Mouse (Mus musculus) liver, embryonic 12.5 days (tissue): ENCODE data around the gene Espn. TPM values are rescaled to one million over a fixed set of nuclear protein-coding genes. Genes with fewer than 3 reads are reported as not detected.

ENCODE experiments used
- ATAC-seq: fragments of 200-750 bp; cut with Nextera tagmentation; 2 replicates; pipeline ENCODE4 v1.8.0; 2017; ENCODE audit warnings: moderate number of reproducible peaks, mild to moderate bottlenecking, moderate library complexity
- H3K27ac ChIP-seq: fragments of 300-500 bp; sonication (generic); 2 replicates; pipeline ENCODE4 v1.5.1; 2016; ENCODE audit warnings: mild to moderate bottlenecking
- H3K27me3 ChIP-seq: fragments of 300-500 bp; sonication (generic); replicated peaks from 2 replicates; pipeline ENCODE4 v1.6.1; 2016; ENCODE audit warnings: mild to moderate bottlenecking, moderate library complexity
- H3K36me3 ChIP-seq: fragments of 300-500 bp; sonication (generic); 2 replicates; pipeline ENCODE4 v1.6.1; 2016; ENCODE audit warnings: mild to moderate bottlenecking, moderate library complexity
- H3K4me1 ChIP-seq: fragments of 300-500 bp; sonication (generic); 2 replicates; pipeline ENCODE4 v1.6.1; 2016
- H3K4me2 ChIP-seq: fragments of 300-500 bp; sonication (generic); 2 replicates; pipeline ENCODE4 v1.6.1; 2016; ENCODE audit warnings: mild to moderate bottlenecking, moderate library complexity
- H3K4me3 ChIP-seq: fragments of 300-500 bp; sonication (generic); 2 replicates; pipeline ENCODE4 v1.5.1; 2016; ENCODE audit warnings: mild to moderate bottlenecking, moderate library complexity
- H3K9ac ChIP-seq: fragments of 300-500 bp; sonication (generic); 2 replicates; pipeline ENCODE4 v1.6.1; 2016; ENCODE audit warnings: mild to moderate bottlenecking, moderate library complexity
- H3K9me3 ChIP-seq: fragments of 300-500 bp; sonication (generic); replicated peaks from 2 replicates; pipeline ENCODE4 v1.6.1; 2016; ENCODE audit warnings: mild to moderate bottlenecking, moderate library complexity
- WGBS: fragments of 180-500 bp; shearing (Covaris S2); methylation state at CpG from one replicate; pipeline ENCODE4 v1.1.7; 2016; ENCODE audit not compliant: insufficient replicate concordance; 5-methylcytosine and 5-hydroxymethylcytosine counted together
- polyA plus RNA-seq: library from polyadenylated mRNA; unstranded; fragments of >200 nt; fragmentation: Nextera tagmentation; extraction: Ambion mirVana; gene quantifications from 2 replicates; pipeline ENCODE4 v1.2.1, GENCODE M21; 2016

Espn gene
- polyA plus RNA-seq, 1 experiment from 2014 or later = 2.6 TPM

GRCm38 (mm10) chr4:152177174-152177536, 25.0 kb upstream of the Espn start:
- Histone ChIP-seq H3K27ac (peak overlapping the region; percentile 88), H3K4me2 (peak overlapping the region; percentile 97), H3K36me3 (0 out of 2 replicates have a peak, but pooled peaks cover 2% of the 10 kb centered on the region), H3K4me3 (peak overlapping the region; percentile 77), H3K27me3 (peaks cover 31% of the 10 kb centered on the region), H3K9me3 (no peaks in the 10 kb centered on the region), H3K4me1 (peaks cover 43% of the 10 kb centered on the region), H3K9ac (peak overlapping the region; percentile 92)
- 39% methylated on average over 6 of the region's 6 CpGs for WGBS
- no peak for ATAC-seq

- Histone ChIP-seq H3K36me3 (0 out of 2 replicates have a peak, but pooled peaks cover 2% of the 10 kb centered on the region), H3K4me1 (peaks cover 43% of the 10 kb centered on the region), H3K9me3 (no peaks in the 10 kb centered on the region), H3K27me3 (peaks cover 31% of the 10 kb centered on the region), H3K4me3 (no peak overlapping the region), H3K4me2 (peak overlapping the region; percentile 97; the same call in 1 of the 2 replicates), H3K9ac (no peak overlapping the region), H3K27ac (peak overlapping the region; percentile 88; the same call in 1 of the 2 replicates)
- ATAC-seq = no peak
- 42% methylated on average over 3 of the region's 3 CpGs for WGBS
Measured at GRCm38 (mm10) chr4:152176638-152177037, 24.5 kb upstream of the Espn start.

GRCm38 (mm10) chr4:152173956-152174355, 21.8 kb upstream of the Espn start:
- Histone ChIP-seq H3K9me3 (no peaks in the 10 kb centered on the region), H3K4me3 (no peak overlapping the region), H3K27ac (no peak overlapping the region), H3K27me3 (peaks cover 35% of the 10 kb centered on the region), H3K4me2 (no peak overlapping the region), H3K4me1 (peaks cover 21% of the 10 kb centered on the region), H3K36me3 (no peaks in the 10 kb centered on the region), H3K9ac (no peak overlapping the region)
- no peak for ATAC-seq
- 76% methylated on average over 9 of the region's 9 CpGs for WGBS

- H3K27me3 ChIP-seq = peaks cover 33% of the 10 kb centered on the region
- no peak overlapping the region for H3K4me2 ChIP-seq
- H3K27ac ChIP-seq = no peak overlapping the region
- H3K4me1 ChIP-seq = peaks cover 14% of the 10 kb centered on the region
- H3K4me3 ChIP-seq = no peak overlapping the region
- ATAC-seq = no peak
- no peaks in the 10 kb centered on the region for H3K9me3 ChIP-seq
- H3K36me3 ChIP-seq = no peaks in the 10 kb centered on the region
- under 1% methylated on average over 5 of the region's 5 CpGs for WGBS
- H3K9ac ChIP-seq = no peak overlapping the region
Measured at GRCm38 (mm10) chr4:152173041-152173440, 20.9 kb upstream of the Espn start.

- WGBS = 74% methylated on average over 6 of the region's 6 CpGs
- peaks cover 36% of the 10 kb centered on the region for H3K27me3 ChIP-seq
- H3K27ac ChIP-seq = no peak overlapping the region
- H3K9ac ChIP-seq = no peak overlapping the region
- no peaks in the 10 kb centered on the region for H3K36me3 ChIP-seq
- peaks cover 2% of the 10 kb centered on the region; the same call in 1 of the 2 replicates for H3K4me1 ChIP-seq
- H3K4me2 ChIP-seq = no peak overlapping the region
- ATAC-seq = no peak
- no peaks in the 10 kb centered on the region for H3K9me3 ChIP-seq
- H3K4me3 ChIP-seq = no peak overlapping the region
Measured at GRCm38 (mm10) chr4:152171543-152171942, 19.4 kb upstream of the Espn start.

- peaks cover 44% of the 10 kb centered on the region for H3K27me3 ChIP-seq
- H3K27ac ChIP-seq = no peak overlapping the region
- no peak overlapping the region for H3K4me3 ChIP-seq
- peaks cover 5% of the 10 kb centered on the region for H3K4me1 ChIP-seq
- no peaks in the 10 kb centered on the region for H3K9me3 ChIP-seq
- H3K36me3 ChIP-seq = no peaks in the 10 kb centered on the region
- H3K4me2 ChIP-seq = no peak overlapping the region
- H3K9ac ChIP-seq = no peak overlapping the region
- WGBS = 74% methylated on average over 10 of the region's 10 CpGs
- ATAC-seq = no peak
Measured at GRCm38 (mm10) chr4:152170286-152170685, 18.1 kb upstream of the Espn start.

- Histone ChIP-seq H3K27me3 (peaks cover 52% of the 10 kb centered on the region), H3K4me2 (no peak overlapping the region), H3K4me1 (peaks cover 5% of the 10 kb centered on the region), H3K27ac (no peak overlapping the region), H3K36me3 (no peaks in the 10 kb centered on the region), H3K9ac (no peak overlapping the region), H3K9me3 (no peaks in the 10 kb centered on the region), H3K4me3 (no peak overlapping the region)
- WGBS = 57% methylated on average over 7 of the region's 7 CpGs
- ATAC-seq = no peak
Measured at GRCm38 (mm10) chr4:152169103-152169502, 16.9 kb upstream of the Espn start.

- WGBS = 66% methylated on average over 8 of the region's 8 CpGs
- no peak overlapping the region for H3K4me2 ChIP-seq
- H3K27me3 ChIP-seq = peaks cover 52% of the 10 kb centered on the region
- H3K4me1 ChIP-seq = peaks cover 5% of the 10 kb centered on the region
- H3K4me3 ChIP-seq = no peak overlapping the region
- H3K9me3 ChIP-seq = no peaks in the 10 kb centered on the region
- H3K9ac ChIP-seq = no peak overlapping the region
- no peaks in the 10 kb centered on the region for H3K36me3 ChIP-seq
- no peak for ATAC-seq
- H3K27ac ChIP-seq = no peak overlapping the region
Measured at GRCm38 (mm10) chr4:152168052-152168451, 15.9 kb upstream of the Espn start.

GRCm38 (mm10) chr4:152165036-152165931, 13.1 kb upstream of the Espn start:
- Histone ChIP-seq H3K9ac (no peak overlapping the region), H3K9me3 (no peaks in the 10 kb centered on the region), H3K4me2 (peak overlapping the region; percentile 2; the same call in 1 of the 2 replicates), H3K27ac (no peak overlapping the region), H3K4me3 (no peak overlapping the region), H3K4me1 (peaks cover 5% of the 10 kb centered on the region), H3K36me3 (no peaks in the 10 kb centered on the region), H3K27me3 (peaks cover 65% of the 10 kb centered on the region)
- 23% methylated on average over 22 of the region's 22 CpGs for WGBS
- ATAC-seq = no peak

GRCm38 (mm10) chr4:152162748-152163147, 10.6 kb upstream of the Espn start:
- no peak for ATAC-seq
- peaks cover 77% of the 10 kb centered on the region for H3K27me3 ChIP-seq
- no peaks in the 10 kb centered on the region for H3K36me3 ChIP-seq
- no peaks in the 10 kb centered on the region for H3K9me3 ChIP-seq
- WGBS = 67% methylated on average over 2 of the region's 2 CpGs
- H3K4me2 ChIP-seq = no peak overlapping the region
- H3K4me1 ChIP-seq = peaks cover 27% of the 10 kb centered on the region
- no peak overlapping the region for H3K4me3 ChIP-seq
- H3K9ac ChIP-seq = no peak overlapping the region
- H3K27ac ChIP-seq = no peak overlapping the region

GRCm38 (mm10) chr4:152161601-152162000, 9.4 kb upstream of the Espn start:
- H3K4me1 ChIP-seq = peaks cover 28% of the 10 kb centered on the region
- ATAC-seq = no peak
- H3K9ac ChIP-seq = no peak overlapping the region
- no peaks in the 10 kb centered on the region for H3K36me3 ChIP-seq
- no peak overlapping the region for H3K4me3 ChIP-seq
- H3K4me2 ChIP-seq = no peak overlapping the region
- WGBS = 66% methylated on average over 6 of the region's 6 CpGs
- peaks cover 86% of the 10 kb centered on the region for H3K27me3 ChIP-seq
- no peak overlapping the region for H3K27ac ChIP-seq
- no peaks in the 10 kb centered on the region for H3K9me3 ChIP-seq

- Histone ChIP-seq H3K36me3 (no peaks in the 10 kb centered on the region), H3K4me3 (no peak overlapping the region), H3K9me3 (no peaks in the 10 kb centered on the region), H3K4me2 (no peak overlapping the region), H3K27ac (no peak overlapping the region), H3K27me3 (peaks cover 85% of the 10 kb centered on the region), H3K9ac (no peak overlapping the region), H3K4me1 (peaks cover 28% of the 10 kb centered on the region)
- WGBS = 28% methylated on average over 4 of the region's 4 CpGs
- no peak for ATAC-seq
Measured at GRCm38 (mm10) chr4:152160748-152161147, 8.6 kb upstream of the Espn start.
